Mouse (Mus musculus): ENCODE results near the gene Rtn3. TPM values are rescaled to one million over a fixed set of nuclear protein-coding genes. Genes with fewer than 3 reads are reported as not detected.

The Rtn3 gene
- polyA plus RNA-seq, 1 experiment from 2014 or later, result 586 TPM

GRCm38 (mm10) chr19:7423028-7423655 is 59.9 kb downstream of the Rtn3 start:
- DNase-seq, result peak; percentile 85
- peak; percentile 67 for ATAC-seq (ENCODE audit: low FRiP score, low TSS enrichment)
- Histone ChIP-seq H3K4me3 (replicated peaks; ENCODE audit: low read depth, low read length) (peak overlapping the region; percentile 35), H3K9me3 (ENCODE audit: control insufficient read depth, low read length) (no peaks in the 10 kb centered on the region), H3K4me1 (ENCODE audit: control insufficient read depth, insufficient read depth, low read length) (peaks cover 64% of the 10 kb centered on the region), H3K4me2 (ENCODE audit: low read length) (peak overlapping the region; percentile 95), H3K9ac (replicated peaks; ENCODE audit: low read length) (peak overlapping the region; percentile 100), H3K36me3 (ENCODE audit: control insufficient read depth, insufficient read depth, low read length) (peaks cover 81% of the 10 kb centered on the region), H3K27me3 (ENCODE audit: control insufficient read depth, insufficient read depth, low read length) (no peaks in the 10 kb centered on the region), H3K27ac (replicated peaks; ENCODE audit: low read depth, low read length) (peak overlapping the region; percentile 93)
- WGBS, result 7% methylated on average over 51 of the region's 51 CpGs

DNA sequence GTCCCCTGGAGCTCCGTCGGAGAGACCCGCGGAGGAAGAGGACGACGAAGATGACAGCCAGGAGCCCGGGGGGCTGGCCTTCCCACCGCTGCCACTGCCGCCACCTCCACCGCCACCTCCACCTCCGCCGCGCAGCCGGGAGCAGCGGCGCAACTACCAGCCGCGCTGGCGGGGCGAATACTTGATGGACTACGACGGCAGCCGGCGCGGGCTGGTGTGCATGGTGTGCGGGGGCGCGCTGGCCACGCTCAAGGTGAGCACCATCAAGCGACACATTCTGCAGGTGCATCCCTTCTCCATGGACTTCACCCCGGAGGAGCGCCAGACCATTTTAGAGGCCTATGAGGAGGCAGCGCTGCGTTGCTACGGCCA is 60.4 kb downstream of the Rtn3 start:
- Histone ChIP-seq H3K9me3 (ENCODE audit: control insufficient read depth, low read length) (no peaks in the 10 kb centered on the region), H3K4me1 (ENCODE audit: control insufficient read depth, insufficient read depth, low read length) (peaks cover 64% of the 10 kb centered on the region), H3K4me3 (replicated peaks; ENCODE audit: low read depth, low read length) (peak overlapping the region; percentile 35), H3K4me2 (ENCODE audit: low read length) (peak overlapping the region; percentile 95), H3K27me3 (ENCODE audit: control insufficient read depth, insufficient read depth, low read length) (no peaks in the 10 kb centered on the region), H3K27ac (replicated peaks; ENCODE audit: low read depth, low read length) (peak overlapping the region; percentile 93), H3K9ac (replicated peaks; ENCODE audit: low read length) (peak overlapping the region; percentile 100), H3K36me3 (ENCODE audit: control insufficient read depth, insufficient read depth, low read length) (peaks cover 76% of the 10 kb centered on the region)
- DNase-seq, result no peak
- WGBS, result 3% methylated on average over 35 of the region's 35 CpGs
- ATAC-seq (ENCODE audit: low FRiP score, low TSS enrichment), result no peak

DNA sequence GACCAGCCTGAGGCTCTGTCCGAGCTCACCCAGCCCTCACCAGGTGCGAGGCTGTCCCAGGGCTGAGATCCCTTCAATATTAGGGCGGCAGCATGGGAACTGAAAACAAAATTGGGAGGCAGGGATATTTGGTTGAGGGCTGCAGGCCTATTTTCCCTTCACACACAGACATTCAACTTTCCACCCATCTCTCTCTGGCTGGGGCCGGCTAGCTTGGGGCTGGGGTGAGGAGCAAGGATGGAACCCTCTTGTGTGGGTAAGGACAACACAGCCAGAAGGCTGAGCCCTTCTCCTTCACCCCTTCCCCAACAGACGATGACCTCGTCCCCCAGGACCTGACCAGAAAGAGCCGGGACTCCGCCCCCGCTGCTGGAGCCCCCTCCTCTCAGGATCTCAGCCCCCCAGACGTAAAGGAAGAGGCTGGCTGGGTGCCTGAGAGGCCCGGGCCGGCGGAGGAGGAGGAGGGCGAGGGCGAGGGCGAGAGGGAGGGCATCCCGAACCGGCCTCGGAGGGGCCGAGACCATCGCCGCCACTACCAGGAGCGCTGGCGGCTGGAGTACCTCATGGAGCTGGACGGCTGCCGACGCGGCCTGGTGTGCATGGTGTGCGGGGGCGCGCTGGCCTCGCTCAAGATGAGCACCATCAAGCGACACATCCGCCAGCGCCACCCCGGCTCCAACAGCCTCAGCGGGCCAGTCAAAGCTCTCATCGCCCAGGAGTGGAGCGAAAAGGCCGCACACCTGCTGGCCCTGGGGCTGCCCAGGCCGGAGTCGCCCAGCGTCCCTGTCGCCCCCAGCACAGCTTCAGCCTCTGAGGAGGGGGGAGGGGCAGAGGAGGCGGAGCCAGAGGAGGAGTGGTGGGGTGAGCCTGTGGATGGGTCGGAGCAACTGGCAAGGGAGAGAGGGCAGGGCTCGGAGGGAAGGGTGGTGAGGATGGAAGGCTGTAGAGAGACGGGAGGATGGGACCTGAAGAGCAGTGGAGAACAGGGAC is 61.2 kb downstream of the Rtn3 start:
- H3K4me2 ChIP-seq (ENCODE audit: low read length), result peak overlapping the region; percentile 95
- peaks cover 69% of the 10 kb centered on the region for H3K36me3 ChIP-seq (ENCODE audit: control insufficient read depth, insufficient read depth, low read length)
- no peaks in the 10 kb centered on the region for H3K9me3 ChIP-seq (ENCODE audit: control insufficient read depth, low read length)
- H3K4me1 ChIP-seq (ENCODE audit: control insufficient read depth, insufficient read depth, low read length), result peaks cover 64% of the 10 kb centered on the region
- peak; percentile 84 for DNase-seq
- peak overlapping the region; percentile 100 for H3K9ac ChIP-seq (replicated peaks; ENCODE audit: low read length)
- 5% methylated on average over 46 of the region's 48 CpGs for WGBS
- H3K27ac ChIP-seq (replicated peaks; ENCODE audit: low read depth, low read length), result peak overlapping the region; percentile 93
- peak overlapping the region; percentile 86 for H3K4me3 ChIP-seq (replicated peaks; ENCODE audit: low read depth, low read length)
- H3K27me3 ChIP-seq (ENCODE audit: control insufficient read depth, insufficient read depth, low read length), result no peaks in the 10 kb centered on the region
- peak; percentile 29; the same call in 1 of the 2 replicates for ATAC-seq (ENCODE audit: low FRiP score, low TSS enrichment)

DNA sequence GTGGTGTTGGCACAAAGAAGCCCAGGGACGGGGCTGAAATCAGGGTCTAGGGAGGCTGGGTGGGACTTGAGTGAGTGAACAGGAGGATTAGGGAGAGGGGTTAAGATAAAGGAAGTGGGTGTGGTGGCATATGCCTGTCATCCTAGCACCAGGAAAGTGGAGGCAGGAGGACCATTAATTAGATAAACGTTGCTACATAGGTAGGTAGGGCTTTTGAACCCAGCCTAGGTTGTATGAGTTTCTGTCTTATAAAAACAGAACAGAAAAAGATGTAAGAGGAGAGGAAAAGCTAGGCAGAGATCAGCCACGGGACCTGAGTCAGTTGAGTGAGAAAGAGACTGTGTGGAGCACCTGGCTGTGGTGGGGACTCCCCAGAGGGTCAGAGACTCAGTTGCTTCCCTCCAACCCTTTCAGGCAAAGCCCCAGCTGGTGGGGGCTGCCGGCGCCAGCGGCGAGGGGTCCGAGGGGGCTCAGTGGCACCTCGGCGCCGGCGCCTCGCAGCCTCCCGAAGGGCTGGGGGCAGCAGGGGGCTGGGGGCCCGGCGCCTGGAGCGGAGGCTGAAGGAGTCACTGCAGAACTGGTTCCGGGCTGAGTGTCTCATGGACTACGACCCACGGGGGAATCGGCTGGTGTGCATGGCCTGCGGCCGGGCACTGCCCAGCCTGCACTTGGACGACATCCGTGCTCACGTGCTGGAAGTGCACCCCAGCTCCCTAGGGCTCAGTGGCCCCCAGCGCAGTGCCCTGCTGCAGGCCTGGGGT is 62.1 kb downstream of the Rtn3 start:
- DNase-seq (no peak), ATAC-seq (ENCODE audit: low FRiP score, low TSS enrichment) (no peak)
- Histone ChIP-seq H3K9me3 (ENCODE audit: control insufficient read depth, low read length) (no peaks in the 10 kb centered on the region), H3K27me3 (ENCODE audit: control insufficient read depth, insufficient read depth, low read length) (no peaks in the 10 kb centered on the region), H3K4me2 (ENCODE audit: low read length) (peak overlapping the region; percentile 95), H3K36me3 (ENCODE audit: control insufficient read depth, insufficient read depth, low read length) (peaks cover 60% of the 10 kb centered on the region), H3K27ac (replicated peaks; ENCODE audit: low read depth, low read length) (peak overlapping the region; percentile 93), H3K9ac (replicated peaks; ENCODE audit: low read length) (peak overlapping the region; percentile 100), H3K4me3 (replicated peaks; ENCODE audit: low read depth, low read length) (peak overlapping the region; percentile 86), H3K4me1 (ENCODE audit: control insufficient read depth, insufficient read depth, low read length) (peaks cover 71% of the 10 kb centered on the region)
- 27% methylated on average over 27 of the region's 27 CpGs for WGBS

DNA sequence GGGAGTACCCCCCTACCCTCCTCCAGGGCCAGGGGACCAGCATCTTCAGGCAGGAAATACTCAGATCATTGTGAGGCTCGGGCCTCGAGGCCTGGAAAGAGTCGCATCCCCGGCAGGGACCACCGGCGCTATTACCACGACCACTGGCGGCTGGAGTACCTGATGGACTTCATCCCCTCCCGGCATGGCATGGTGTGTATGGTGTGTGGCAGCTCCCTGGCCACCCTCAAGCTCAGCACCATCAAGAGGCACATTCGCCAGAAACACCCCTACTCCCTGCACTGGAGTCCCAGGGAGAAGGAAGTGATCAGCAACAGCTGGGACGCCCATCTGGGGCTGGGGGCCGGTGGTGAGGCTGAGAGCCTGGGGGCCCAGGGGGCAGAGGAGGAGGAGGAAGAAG is 63.0 kb downstream of the Rtn3 start:
- Histone ChIP-seq H3K4me3 (replicated peaks; ENCODE audit: low read depth, low read length) (peak overlapping the region; percentile 86), H3K4me2 (ENCODE audit: low read length) (peak overlapping the region; percentile 95), H3K27me3 (ENCODE audit: control insufficient read depth, insufficient read depth, low read length) (no peaks in the 10 kb centered on the region), H3K9me3 (ENCODE audit: control insufficient read depth, low read length) (no peaks in the 10 kb centered on the region), H3K9ac (replicated peaks; ENCODE audit: low read length) (peak overlapping the region; percentile 100), H3K4me1 (ENCODE audit: control insufficient read depth, insufficient read depth, low read length) (peaks cover 75% of the 10 kb centered on the region), H3K36me3 (ENCODE audit: control insufficient read depth, insufficient read depth, low read length) (peaks cover 51% of the 10 kb centered on the region), H3K27ac (replicated peaks; ENCODE audit: low read depth, low read length) (peak overlapping the region; percentile 100)
- WGBS, result 38% methylated on average over 12 of the region's 12 CpGs
- DNase-seq (no peak), ATAC-seq (ENCODE audit: low FRiP score, low TSS enrichment) (no peak)

DNA sequence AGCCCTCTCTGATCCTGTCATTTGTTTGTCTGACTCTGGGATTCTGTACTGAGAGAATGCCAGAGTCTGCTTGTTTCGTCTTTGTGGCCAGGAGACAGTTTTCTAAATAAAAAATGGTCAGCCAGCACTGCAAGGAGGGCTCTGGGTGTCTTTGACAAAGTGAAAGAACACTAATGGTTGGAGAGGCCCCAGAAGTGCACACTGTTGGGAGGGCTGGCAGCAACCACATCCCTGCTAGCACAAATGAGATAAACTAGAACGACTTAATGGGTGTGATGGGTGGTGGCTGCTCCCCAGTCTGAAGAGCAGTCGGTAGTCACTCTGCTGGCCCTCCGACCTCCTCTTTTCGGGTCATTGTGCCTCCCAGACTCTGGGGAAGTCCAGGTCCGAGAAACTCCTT is 63.9 kb downstream of the Rtn3 start:
- Histone ChIP-seq H3K27ac (replicated peaks; ENCODE audit: low read depth, low read length) (peak overlapping the region; percentile 100), H3K9ac (replicated peaks; ENCODE audit: low read length) (peak overlapping the region; percentile 100), H3K36me3 (ENCODE audit: control insufficient read depth, insufficient read depth, low read length) (peaks cover 41% of the 10 kb centered on the region), H3K4me3 (replicated peaks; ENCODE audit: low read depth, low read length) (peak overlapping the region; percentile 86), H3K27me3 (ENCODE audit: control insufficient read depth, insufficient read depth, low read length) (no peaks in the 10 kb centered on the region), H3K9me3 (ENCODE audit: control insufficient read depth, low read length) (no peaks in the 10 kb centered on the region), H3K4me1 (ENCODE audit: control insufficient read depth, insufficient read depth, low read length) (peaks cover 66% of the 10 kb centered on the region), H3K4me2 (ENCODE audit: low read length) (peak overlapping the region; percentile 95)
- DNase-seq, result no peak
- no peak for ATAC-seq (ENCODE audit: low FRiP score, low TSS enrichment)
- WGBS, result 19% methylated on average over 6 of the region's 6 CpGs

DNA sequence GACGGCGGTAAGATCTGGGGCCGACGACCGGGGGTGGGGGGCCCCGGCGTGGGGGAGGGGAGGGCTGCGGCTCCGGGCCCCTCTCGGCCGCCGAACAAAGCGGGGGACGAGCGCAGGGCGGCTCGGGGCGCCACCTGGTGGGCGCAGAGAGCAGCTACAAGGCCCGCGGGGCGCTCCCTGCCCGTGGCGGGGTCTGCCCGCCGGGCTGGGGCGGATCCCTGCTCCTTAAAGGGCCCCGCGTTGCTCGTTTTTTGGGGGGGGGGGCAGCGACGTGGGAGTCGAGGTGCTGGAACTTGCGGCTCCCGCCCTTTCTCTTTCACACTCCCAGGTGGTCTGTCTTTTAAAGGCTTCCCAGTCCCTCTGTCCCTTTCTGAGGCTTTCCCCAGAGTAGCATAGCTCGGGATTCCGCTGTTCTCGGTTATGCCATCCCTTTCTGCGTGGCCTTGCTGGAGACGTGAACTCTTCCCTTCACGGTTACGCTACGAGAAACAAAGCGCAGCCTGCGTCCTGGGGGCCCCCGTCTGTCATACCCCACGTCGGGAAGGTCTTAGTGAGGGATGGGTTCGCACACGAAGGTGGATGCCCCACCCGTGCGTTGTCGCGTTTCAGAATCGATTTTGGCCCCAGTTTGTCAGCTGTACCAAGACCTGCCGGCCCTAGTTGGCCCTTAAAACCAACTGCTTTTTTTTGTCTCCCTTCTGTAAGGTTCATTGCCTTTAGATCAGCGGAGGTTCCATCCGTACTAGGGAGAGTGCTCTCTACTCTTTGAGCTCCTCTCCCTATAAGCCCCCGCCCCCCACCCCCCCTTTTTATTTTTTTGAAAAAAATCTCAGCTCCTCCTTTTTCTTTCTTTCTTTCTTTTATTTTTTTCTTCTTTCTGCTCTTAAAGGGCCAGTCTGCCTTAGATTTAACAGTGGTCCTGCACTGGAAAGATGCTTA is 64.9 kb downstream of the Rtn3 start:
- Histone ChIP-seq H3K9me3 (ENCODE audit: control insufficient read depth, low read length) (no peaks in the 10 kb centered on the region), H3K9ac (replicated peaks; ENCODE audit: low read length) (peak overlapping the region; percentile 100), H3K27ac (replicated peaks; ENCODE audit: low read depth, low read length) (peak overlapping the region; percentile 100), H3K36me3 (ENCODE audit: control insufficient read depth, insufficient read depth, low read length) (peaks cover 32% of the 10 kb centered on the region), H3K4me2 (ENCODE audit: low read length) (peak overlapping the region; percentile 95), H3K4me3 (replicated peaks; ENCODE audit: low read depth, low read length) (peak overlapping the region; percentile 86), H3K4me1 (ENCODE audit: control insufficient read depth, insufficient read depth, low read length) (peaks cover 57% of the 10 kb centered on the region), H3K27me3 (ENCODE audit: control insufficient read depth, insufficient read depth, low read length) (no peaks in the 10 kb centered on the region)
- whole genome bisulfite sequencing, result 1% methylated on average over 48 of the region's 59 CpGs
- ATAC-seq (ENCODE audit: low FRiP score, low TSS enrichment) (peak; percentile 71), DNase-seq (peak; percentile 95)

Data from midbrain, embryonic 14.5 days (tissue).